Comparison of ENCODE assay signal across 18 mouse cellular contexts in genomic region chr15:10252526-10252925, GRCm38 (mm10).
"Had no signal": no experiment of that assay in that cellular context is flagged by ENCODE, and none has a peak within 500 bp of the region (broad histone marks: within the 10 kb centered on the region; RNA-seq: fewer than 3 reads in every experiment).

No protein-coding gene starts in this region.

- H3K4me3 ChIP-seq: midbrain, embryonic 10.5 days; midbrain, embryonic 12.5 days; myocyte; neural tube, embryonic 13.5 days; neural tube, embryonic 15.5 days had no signal

- H3K36me3 ChIP-seq: midbrain, embryonic 10.5 days; midbrain, embryonic 12.5 days; neural tube, embryonic 13.5 days; neural tube, embryonic 15.5 days had no signal

- H3K9ac ChIP-seq: lung, embryonic 14.5 days; midbrain, embryonic 12.5 days; neural tube, embryonic 13.5 days; neural tube, embryonic 15.5 days had no signal

- ATAC-seq: midbrain, embryonic 16.5 days had no signal

- H3K9me3 ChIP-seq: midbrain, embryonic 10.5 days; midbrain, embryonic 12.5 days; neural tube, embryonic 13.5 days; neural tube, embryonic 15.5 days had no signal

- H3K4me2 ChIP-seq: lung, embryonic 14.5 days; midbrain, embryonic 12.5 days; neural tube, embryonic 13.5 days; neural tube, embryonic 15.5 days had no signal

- H3K27ac ChIP-seq: midbrain, embryonic 10.5 days; midbrain, embryonic 12.5 days; neural tube, embryonic 13.5 days; neural tube, embryonic 15.5 days had no signal

- H3K27me3 ChIP-seq: midbrain, embryonic 12.5 days; neural tube, embryonic 13.5 days; neural tube, embryonic 15.5 days had no signal

- H3K4me1 ChIP-seq: midbrain, embryonic 10.5 days; midbrain, embryonic 12.5 days; neural tube, embryonic 13.5 days; neural tube, embryonic 15.5 days had no signal

- DNase-seq: lung, embryonic 14.5 days; lung, postnatal 10 days; lung, postnatal 4 days; midbrain, embryonic 14.5 days; retina, postnatal 1 day; right cerebral cortex, adult 18-20 months; right cerebral cortex, postnatal 25 days; right cerebral cortex, postnatal 4 days; spleen, adult 18-20 months; thymus, adult 18-20 months; thymus, postnatal 14 days; thymus, postnatal 36 days had no signal
